Mouse (Mus musculus): ENCODE data around the gene Tpsb2. TPM values are rescaled to one million over a fixed set of nuclear protein-coding genes. Genes with fewer than 3 reads are reported as not detected.
A peak's percentile ranks its signal among the peaks of the same experiment; 100 is the strongest.

Tpsb2 gene
- polyA plus RNA-seq (2014; fragmentation: Nextera tagmentation; extraction: Ambion mirVana): 0.22 and 0.25 TPM in 2 replicates

DNA sequence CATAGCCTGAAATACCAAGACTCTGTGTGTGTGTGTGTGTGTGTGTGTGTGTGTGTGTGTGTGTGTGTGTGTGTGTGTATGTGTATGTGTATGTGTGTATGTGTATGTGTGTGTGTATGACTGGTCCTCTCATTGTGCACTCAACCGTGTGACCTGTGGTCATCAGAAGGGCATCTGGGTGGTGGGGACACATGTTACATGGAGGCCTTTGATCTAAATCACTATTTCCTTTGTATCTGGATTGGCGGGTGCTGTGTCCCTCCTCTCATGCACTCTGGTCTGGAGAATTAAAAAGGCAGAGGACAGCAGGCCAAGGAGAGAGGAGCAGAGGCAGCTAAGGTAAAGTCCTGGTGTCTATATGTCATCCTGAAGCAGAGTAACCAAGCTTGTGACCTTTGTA, at the start of gene Tpsb2:
Gene Tpsb2, plus strand, starts transcription at position 301 of the 400 bp plus-strand sequence.
- Histone ChIP-seq H3K27ac (ENCODE audit: low read depth, low read length) (no peak within 1 kb of the TSS), H3K36me3 (ENCODE audit: control insufficient read depth, insufficient read depth, low read length) (no peaks in the 10 kb centered on the region), H3K4me3 (ENCODE audit: low read depth, low read length) (no peak within 1 kb of the TSS), H3K9ac (ENCODE audit: low read depth, low read length) (no peak within 1 kb of the TSS), H3K9me3 (ENCODE audit: control insufficient read depth, low read length) (no peaks in the 10 kb centered on the region), H3K27me3 (replicated peaks; ENCODE audit: control insufficient read depth, insufficient read depth, low read length) (no peaks in the 10 kb centered on the region), H3K4me2 (no peak within 1 kb of the TSS), H3K4me1 (replicated peaks; ENCODE audit: control insufficient read depth, insufficient read depth, low read length) (no peaks in the 10 kb centered on the region)
- ATAC-seq (replicated peaks; ENCODE audit: low FRiP score): no peak
- DNase-seq (ENCODE audit: low spot score): no peak
- 63% methylated on average over 2 of the region's 2 CpGs for WGBS

GRCm38 (mm10) chr17:25318354-25318753, 47.8 kb upstream of the Tpsb2 start, which contains the start of gene Prss29:
Prss29 (plus strand) TSS chr17:25318654.
- H3K4me3 ChIP-seq (ENCODE audit: low read depth, low read length): no peak within 1 kb of the TSS
- H3K4me1 ChIP-seq (replicated peaks; ENCODE audit: control insufficient read depth, insufficient read depth, low read length): no peaks in the 10 kb centered on the region; the same call in 1 of the 2 replicates
- H3K4me2 ChIP-seq: no peak within 1 kb of the TSS
- H3K27me3 ChIP-seq (replicated peaks; ENCODE audit: control insufficient read depth, insufficient read depth, low read length): peaks cover 4% of the 10 kb centered on the region; the same call in 1 of the 2 replicates
- no peak for DNase-seq (ENCODE audit: low spot score)
- H3K9ac ChIP-seq (ENCODE audit: low read depth, low read length): no peak within 1 kb of the TSS
- ATAC-seq (replicated peaks; ENCODE audit: low FRiP score): no peak
- no peaks in the 10 kb centered on the region for H3K9me3 ChIP-seq (ENCODE audit: control insufficient read depth, low read length)
- no peak within 1 kb of the TSS for H3K27ac ChIP-seq (ENCODE audit: low read depth, low read length)
- H3K36me3 ChIP-seq (ENCODE audit: control insufficient read depth, insufficient read depth, low read length): 0 out of 2 replicates have a peak, but pooled peaks cover 2% of the 10 kb centered on the region
- 67% methylated on average over 5 of the region's 5 CpGs for WGBS

DNA sequence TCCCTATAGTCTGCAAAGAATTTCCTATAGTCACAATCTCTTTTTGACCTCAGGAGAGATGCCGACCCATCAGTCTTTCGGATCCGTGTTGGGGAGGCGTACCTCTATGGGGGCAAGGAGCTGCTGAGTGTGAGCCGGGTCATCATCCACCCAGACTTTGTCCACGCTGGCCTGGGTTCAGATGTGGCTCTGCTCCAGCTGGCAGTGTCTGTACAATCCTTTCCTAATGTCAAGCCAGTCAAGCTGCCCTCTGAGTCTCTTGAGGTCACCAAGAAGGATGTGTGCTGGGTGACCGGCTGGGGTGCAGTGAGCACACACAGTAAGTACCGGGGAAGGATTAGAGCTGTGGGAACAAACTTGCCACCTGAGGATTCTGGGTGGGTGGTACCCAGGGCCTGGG, 45.3 kb upstream of the Tpsb2 start:
- no peak for DNase-seq (ENCODE audit: low spot score)
- H3K4me3 ChIP-seq (ENCODE audit: low read depth, low read length): no peak overlapping the region
- peaks cover 4% of the 10 kb centered on the region; the same call in 1 of the 2 replicates for H3K27me3 ChIP-seq (replicated peaks; ENCODE audit: control insufficient read depth, insufficient read depth, low read length)
- H3K4me2 ChIP-seq: no peak overlapping the region
- H3K9ac ChIP-seq (ENCODE audit: low read depth, low read length): no peak overlapping the region
- ATAC-seq (replicated peaks; ENCODE audit: low FRiP score): no peak
- H3K9me3 ChIP-seq (ENCODE audit: control insufficient read depth, low read length): no peaks in the 10 kb centered on the region
- WGBS: 86% methylated on average over 8 of the region's 8 CpGs
- H3K4me1 ChIP-seq (replicated peaks; ENCODE audit: control insufficient read depth, insufficient read depth, low read length): no peaks in the 10 kb centered on the region; the same call in 1 of the 2 replicates
- H3K27ac ChIP-seq (ENCODE audit: low read depth, low read length): no peak overlapping the region
- H3K36me3 ChIP-seq (ENCODE audit: control insufficient read depth, insufficient read depth, low read length): 0 out of 2 replicates have a peak, but pooled peaks cover 2% of the 10 kb centered on the region

GRCm38 (mm10) chr17:25322930-25323329, 43.2 kb upstream of the Tpsb2 start:
- peak; percentile 36 for DNase-seq (ENCODE audit: low spot score)
- Histone ChIP-seq H3K36me3 (ENCODE audit: control insufficient read depth, insufficient read depth, low read length) (0 out of 2 replicates have a peak, but pooled peaks cover 2% of the 10 kb centered on the region), H3K4me2 (no peak overlapping the region), H3K4me1 (replicated peaks; ENCODE audit: control insufficient read depth, insufficient read depth, low read length) (no peaks in the 10 kb centered on the region; the same call in 1 of the 2 replicates), H3K27me3 (replicated peaks; ENCODE audit: control insufficient read depth, insufficient read depth, low read length) (peaks cover 4% of the 10 kb centered on the region; the same call in 1 of the 2 replicates), H3K9ac (ENCODE audit: low read depth, low read length) (no peak overlapping the region), H3K9me3 (ENCODE audit: control insufficient read depth, low read length) (no peaks in the 10 kb centered on the region), H3K4me3 (ENCODE audit: low read depth, low read length) (no peak overlapping the region), H3K27ac (ENCODE audit: low read depth, low read length) (no peak overlapping the region)
- peak; percentile 51 for ATAC-seq (replicated peaks; ENCODE audit: low FRiP score)
- 16% methylated on average over 2 of the region's 2 CpGs for WGBS

DNA sequence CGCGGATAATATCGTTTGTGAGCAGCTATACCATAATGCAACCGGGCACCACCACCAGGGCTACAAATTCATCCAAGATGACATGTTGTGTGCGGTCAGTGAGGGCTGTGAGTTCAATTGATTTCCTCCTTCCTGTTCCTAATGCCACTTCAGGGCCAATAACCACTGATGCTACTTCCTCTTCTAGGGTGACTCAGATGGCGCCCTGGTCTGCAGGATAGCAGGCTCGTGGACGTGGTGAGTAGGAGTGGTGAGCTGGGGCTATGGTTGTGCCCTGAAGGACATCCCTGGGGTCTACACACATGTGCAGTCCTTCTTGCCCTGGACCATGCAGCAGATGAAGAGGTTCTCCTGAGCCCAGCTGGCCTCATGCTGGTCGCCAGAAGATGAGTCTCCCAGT, 33.8 kb upstream of the Tpsb2 start:
- Histone ChIP-seq H3K4me1 (replicated peaks; ENCODE audit: control insufficient read depth, insufficient read depth, low read length) (no peaks in the 10 kb centered on the region), H3K4me2 (no peak overlapping the region), H3K27ac (ENCODE audit: low read depth, low read length) (no peak overlapping the region), H3K27me3 (replicated peaks; ENCODE audit: control insufficient read depth, insufficient read depth, low read length) (peaks cover 5% of the 10 kb centered on the region), H3K4me3 (ENCODE audit: low read depth, low read length) (no peak overlapping the region), H3K9ac (ENCODE audit: low read depth, low read length) (no peak overlapping the region), H3K36me3 (ENCODE audit: control insufficient read depth, insufficient read depth, low read length) (no peaks in the 10 kb centered on the region), H3K9me3 (ENCODE audit: control insufficient read depth, low read length) (no peaks in the 10 kb centered on the region)
- ATAC-seq (replicated peaks; ENCODE audit: low FRiP score) (no peak), DNase-seq (ENCODE audit: low spot score) (no peak)
- 44% methylated on average over 9 of the region's 9 CpGs for WGBS

GRCm38 (mm10) chr17:25333943-25334342, 32.2 kb upstream of the Tpsb2 start:
- Histone ChIP-seq H3K4me2 (no peak overlapping the region), H3K36me3 (ENCODE audit: control insufficient read depth, insufficient read depth, low read length) (no peaks in the 10 kb centered on the region), H3K27me3 (replicated peaks; ENCODE audit: control insufficient read depth, insufficient read depth, low read length) (peaks cover 5% of the 10 kb centered on the region), H3K9me3 (ENCODE audit: control insufficient read depth, low read length) (no peaks in the 10 kb centered on the region), H3K4me1 (replicated peaks; ENCODE audit: control insufficient read depth, insufficient read depth, low read length) (no peaks in the 10 kb centered on the region), H3K4me3 (ENCODE audit: low read depth, low read length) (no peak overlapping the region), H3K9ac (ENCODE audit: low read depth, low read length) (no peak overlapping the region), H3K27ac (ENCODE audit: low read depth, low read length) (no peak overlapping the region)
- WGBS: 3% methylated on average over 8 of the region's 8 CpGs
- DNase-seq (ENCODE audit: low spot score): peak; percentile 57
- ATAC-seq (replicated peaks; ENCODE audit: low FRiP score): no peak

- Histone ChIP-seq H3K4me1 (replicated peaks; ENCODE audit: control insufficient read depth, insufficient read depth, low read length) (no peaks in the 10 kb centered on the region), H3K27me3 (replicated peaks; ENCODE audit: control insufficient read depth, insufficient read depth, low read length) (no peaks in the 10 kb centered on the region; the same call in none of the 2 replicates), H3K27ac (ENCODE audit: low read depth, low read length) (peak overlapping the region; percentile 64), H3K9ac (ENCODE audit: low read depth, low read length) (no peak overlapping the region), H3K4me3 (ENCODE audit: low read depth, low read length) (no peak overlapping the region), H3K36me3 (ENCODE audit: control insufficient read depth, insufficient read depth, low read length) (no peaks in the 10 kb centered on the region), H3K9me3 (ENCODE audit: control insufficient read depth, low read length) (no peaks in the 10 kb centered on the region), H3K4me2 (no peak overlapping the region)
- 70% methylated on average over 4 of the region's 4 CpGs for WGBS
- no peak for DNase-seq (ENCODE audit: low spot score)
- ATAC-seq (replicated peaks; ENCODE audit: low FRiP score): peak; percentile 43; the same call in 1 of the 2 replicates
Observed at GRCm38 (mm10) chr17:25338218-25338617, 27.9 kb upstream of the Tpsb2 start.

- 73% methylated on average over 6 of the region's 6 CpGs for WGBS
- Histone ChIP-seq H3K27ac (ENCODE audit: low read depth, low read length) (no peak overlapping the region), H3K4me3 (ENCODE audit: low read depth, low read length) (no peak overlapping the region), H3K36me3 (ENCODE audit: control insufficient read depth, insufficient read depth, low read length) (no peaks in the 10 kb centered on the region), H3K4me1 (replicated peaks; ENCODE audit: control insufficient read depth, insufficient read depth, low read length) (no peaks in the 10 kb centered on the region), H3K9ac (ENCODE audit: low read depth, low read length) (no peak overlapping the region), H3K4me2 (no peak overlapping the region), H3K9me3 (ENCODE audit: control insufficient read depth, low read length) (no peaks in the 10 kb centered on the region), H3K27me3 (replicated peaks; ENCODE audit: control insufficient read depth, insufficient read depth, low read length) (no peaks in the 10 kb centered on the region; the same call in none of the 2 replicates)
- ATAC-seq (replicated peaks; ENCODE audit: low FRiP score): no peak
- no peak for DNase-seq (ENCODE audit: low spot score)
Observed at GRCm38 (mm10) chr17:25340003-25340402, 26.1 kb upstream of the Tpsb2 start.

DNA sequence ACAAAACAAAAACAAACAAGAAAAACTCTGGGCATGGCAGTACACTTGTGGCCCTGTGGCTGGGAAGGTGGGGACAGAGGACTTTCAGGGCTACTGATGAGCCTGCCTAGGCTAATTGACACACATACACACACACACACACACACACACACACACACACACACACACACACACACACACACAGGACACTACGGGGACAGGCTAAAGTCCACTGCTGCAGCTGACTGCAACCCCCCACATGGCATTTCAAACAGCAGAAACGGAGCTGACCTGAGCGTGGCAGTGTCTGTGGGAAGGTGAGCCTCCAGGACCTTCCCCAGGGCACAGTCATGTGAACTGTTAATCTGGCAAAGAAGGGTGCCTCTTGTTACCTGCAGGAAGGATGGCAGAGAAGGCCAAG, 24.6 kb upstream of the Tpsb2 start:
- H3K36me3 ChIP-seq (ENCODE audit: control insufficient read depth, insufficient read depth, low read length): no peaks in the 10 kb centered on the region
- 46% methylated on average over 3 of the region's 3 CpGs for WGBS
- no peaks in the 10 kb centered on the region; the same call in 1 of the 2 replicates for H3K27me3 ChIP-seq (replicated peaks; ENCODE audit: control insufficient read depth, insufficient read depth, low read length)
- DNase-seq (ENCODE audit: low spot score): no peak
- no peak overlapping the region; the same call in 1 of the 2 replicates for H3K4me2 ChIP-seq
- peak overlapping the region; percentile 43 for H3K27ac ChIP-seq (ENCODE audit: low read depth, low read length)
- no peak; the same call in 1 of the 2 replicates for ATAC-seq (replicated peaks; ENCODE audit: low FRiP score)
- H3K4me3 ChIP-seq (ENCODE audit: low read depth, low read length): no peak overlapping the region
- no peaks in the 10 kb centered on the region for H3K9me3 ChIP-seq (ENCODE audit: control insufficient read depth, low read length)
- no peaks in the 10 kb centered on the region for H3K4me1 ChIP-seq (replicated peaks; ENCODE audit: control insufficient read depth, insufficient read depth, low read length)
- no peak overlapping the region for H3K9ac ChIP-seq (ENCODE audit: low read depth, low read length)

Measured in liver, embryonic 11.5 days (tissue).